Mouse (Mus musculus): ENCODE data around the gene Ugt1a7c. TPM values are rescaled to one million over a fixed set of nuclear protein-coding genes. Genes with fewer than 3 reads are reported as not detected.

The Ugt1a7c gene
- total and polyA plus RNA-seq, 3 experiments, result not detected

GRCm38 (mm10) chr1:88231803-88232499, 137.1 kb downstream of the Ugt1a7c start:
- Histone ChIP-seq H3K9me3 (replicated peaks; ENCODE audit: insufficient read depth, low read length) (no peaks in the 10 kb centered on the region), H3K79me2 (ENCODE audit: control insufficient read depth, insufficient read depth, low read length, poor library complexity) (no peaks in the 10 kb centered on the region), H3K27me3 (ENCODE audit: control insufficient read depth in 1 of 2, insufficient read depth in 2 of 2, low read length in 2 of 2) (no peaks in the 10 kb centered on the region), H3K4me1 (ENCODE audit: control insufficient read depth in 1 of 2, insufficient read depth in 2 of 2, low read length in 2 of 2) (no peaks in the 10 kb centered on the region), H3K36me3 (ENCODE audit: control insufficient read depth in 1 of 2, insufficient read depth in 2 of 2, low read length in 2 of 2) (no peaks in the 10 kb centered on the region), H3K27ac (ENCODE audit: control insufficient read depth, low read depth, low read length) (no peak overlapping the region), H3K9ac (ENCODE audit: control insufficient read depth, low read depth, low read length, poor library complexity, severe bottlenecking) (no peak overlapping the region), H3K4me3 (ENCODE audit: control insufficient read depth in 1 of 2, insufficient read depth in 1 of 2, low read depth in 2 of 2, low read length in 2 of 2) (no peak overlapping the region)
- TF ChIP-seq NRF1 (IDR thresholded peaks at IDR 0.05; ENCODE audit: insufficient read depth, low read depth, low read length, poor library complexity, severe bottlenecking), result no peak
- no peak for TF ChIP-seq GABPA (IDR thresholded peaks at IDR 0.05; ENCODE audit: low read depth, low read length)
- no peak for TF ChIP-seq POLR2AphosphoS5 (IDR thresholded peaks at IDR 0.05; ENCODE audit: borderline replicate concordance, low read depth, low read length)
- TF ChIP-seq TBP (IDR thresholded peaks at IDR 0.05; ENCODE audit: low read depth, low read length), result no peak
- no peak for TF ChIP-seq MYC (IDR thresholded peaks at IDR 0.05; ENCODE audit: low read depth, low read length)
- no peak for TF ChIP-seq USF2 (IDR thresholded peaks at IDR 0.05; ENCODE audit: borderline replicate concordance in 1 of 2, insufficient read depth in 1 of 2, low read depth in 1 of 2, low read length in 2 of 2)
- TF ChIP-seq SMC3 (IDR thresholded peaks at IDR 0.05; ENCODE audit: low read depth, low read length), result no peak
- TF ChIP-seq E2F4 (IDR thresholded peaks at IDR 0.05; ENCODE audit: borderline replicate concordance, low read depth, low read length), result no peak
- no peak for TF ChIP-seq CHD1 (IDR thresholded peaks at IDR 0.05; ENCODE audit: low read depth, low read length)
- TF ChIP-seq SIN3A (IDR thresholded peaks at IDR 0.05; ENCODE audit: low read length), result no peak
- no peak for TF ChIP-seq ELF1 (IDR thresholded peaks at IDR 0.05; ENCODE audit: low read depth, low read length)
- TF ChIP-seq CHD2 (IDR thresholded peaks at IDR 0.05; ENCODE audit: low read length), result no peak
- TF ChIP-seq HCFC1 (IDR thresholded peaks at IDR 0.05; ENCODE audit: low read depth, low read length), result no peak
- TF ChIP-seq ZKSCAN1 (IDR thresholded peaks at IDR 0.05; ENCODE audit: low read depth, low read length), result no peak
- no peak for TF ChIP-seq MAFK (IDR thresholded peaks at IDR 0.05; ENCODE audit: borderline replicate concordance, low read depth, low read length)
- TF ChIP-seq EP300 (IDR thresholded peaks at IDR 0.05; ENCODE audit: low read depth in 1 of 2, low read length in 2 of 2), result no peak
- DNase-seq (ENCODE audit: low read depth, low spot score), result no peak

GRCm38 (mm10) chr1:88232664-88233380, 138.0 kb downstream of the Ugt1a7c start:
- no peak overlapping the region for H3K27ac ChIP-seq (ENCODE audit: control insufficient read depth, low read depth, low read length)
- H3K36me3 ChIP-seq (ENCODE audit: control insufficient read depth in 1 of 2, insufficient read depth in 2 of 2, low read length in 2 of 2), result no peaks in the 10 kb centered on the region
- no peaks in the 10 kb centered on the region for H3K4me1 ChIP-seq (ENCODE audit: control insufficient read depth in 1 of 2, insufficient read depth in 2 of 2, low read length in 2 of 2)
- no peaks in the 10 kb centered on the region for H3K79me2 ChIP-seq (ENCODE audit: control insufficient read depth, insufficient read depth, low read length, poor library complexity)
- no peaks in the 10 kb centered on the region for H3K27me3 ChIP-seq (ENCODE audit: control insufficient read depth in 1 of 2, insufficient read depth in 2 of 2, low read length in 2 of 2)
- TF ChIP-seq MXI1 (IDR thresholded peaks at IDR 0.05; ENCODE audit: low read depth, low read length) (no peak), SIN3A (IDR thresholded peaks at IDR 0.05; ENCODE audit: low read length) (no peak), POLR2AphosphoS2 (IDR thresholded peaks at IDR 0.05; ENCODE audit: low read length) (no peak), RAD21 (IDR thresholded peaks at IDR 0.05; ENCODE audit: low read depth, low read length) (no peak), MYC (IDR thresholded peaks at IDR 0.05; ENCODE audit: low read depth, low read length) (no peak), KAT2A (conservative IDR thresholded peaks at IDR 0.05; ENCODE audit: low read depth, low read length) (no peak), HCFC1 (IDR thresholded peaks at IDR 0.05; ENCODE audit: low read depth, low read length) (no peak), MEF2A (IDR thresholded peaks at IDR 0.05; ENCODE audit: extremely low read depth, insufficient replicate concordance, low read depth, low read length, poor library complexity, severe bottlenecking) (no peak)
- H3K4me3 ChIP-seq (ENCODE audit: control insufficient read depth in 1 of 2, insufficient read depth in 1 of 2, low read depth in 2 of 2, low read length in 2 of 2), result no peak overlapping the region
- DNase-seq (ENCODE audit: low read depth, low spot score), result no peak
- H3K9me3 ChIP-seq (replicated peaks; ENCODE audit: insufficient read depth, low read length), result no peaks in the 10 kb centered on the region
- no peak overlapping the region for H3K9ac ChIP-seq (ENCODE audit: control insufficient read depth, low read depth, low read length, poor library complexity, severe bottlenecking)
